ENCODE assay signal across 8 mouse cellular contexts in the genomic region with DNA sequence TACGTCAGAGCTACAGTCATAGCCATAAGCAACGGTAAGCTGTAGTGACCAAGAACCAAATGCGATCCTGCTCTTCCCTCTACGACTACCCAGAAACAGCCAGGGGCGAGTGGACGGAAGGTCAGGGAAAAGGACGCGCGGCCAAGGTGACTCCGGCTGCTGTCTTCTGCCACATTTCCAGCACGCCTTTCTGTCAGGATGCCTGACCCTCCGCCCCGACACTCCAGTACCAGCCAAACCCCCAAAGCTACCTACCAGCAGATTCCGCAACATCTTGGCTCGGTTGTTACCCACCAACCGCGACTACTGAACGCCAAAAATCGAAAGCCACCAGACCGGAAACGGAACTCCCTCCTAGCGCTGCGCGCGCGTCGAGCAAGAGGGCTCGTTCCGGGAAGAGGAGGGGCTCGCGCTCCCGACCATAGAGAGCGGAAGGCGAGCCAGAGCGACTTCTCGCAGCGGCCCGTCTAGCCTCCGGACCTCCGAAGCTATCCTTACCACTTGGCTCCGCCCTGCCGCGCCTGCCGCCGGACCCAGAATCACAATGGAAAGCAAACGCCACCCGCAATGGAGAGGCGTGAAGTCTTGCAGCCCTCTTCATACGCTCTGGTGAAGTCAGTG. TPM values are rescaled to one million over a fixed set of nuclear protein-coding genes. Genes with fewer than 3 reads are reported as not detected.
A peak's percentile ranks its signal among the peaks of the same experiment; 100 is the strongest.
DNase-seq lines count a peak whose midpoint lies in the region; ATAC-seq lines count a peak whose summit lies in the region.

A gene (minus strand): TSS at position 494 of the 621 bp plus-strand sequence.

- H3K4me1 ChIP-seq in hindbrain, embryonic 11.5 days (replicated peaks; ENCODE audit: control insufficient read depth, insufficient read depth, low read length) = no peaks in the 10 kb centered on the region

- no peaks in the 10 kb centered on the region for H3K9me3 ChIP-seq in hindbrain, embryonic 11.5 days (ENCODE audit: control insufficient read depth, low read length)

- peak within 1 kb of the TSS; percentile 67 for H3K4me2 ChIP-seq in hindbrain, embryonic 11.5 days (replicated peaks; ENCODE audit: low read depth, low read length)

- H3K9ac ChIP-seq in hindbrain, embryonic 11.5 days (ENCODE audit: low read depth, low read length) = peak within 1 kb of the TSS; percentile 79

- DNase-seq in Muller cell, postnatal 12 days (ENCODE audit: inconsistent ontology term) = peak; percentile 96
- peak; percentile 96 for DNase-seq in cerebellum, adult 9-11 months
- peak; percentile 91 to 96 for DNase-seq in frontal cortex, adult 2 months (ENCODE audit: extremely low spot score in 1 of 2, low spot score in 1 of 2)
- peak; percentile 96 for DNase-seq in hindbrain, embryonic 11.5 days (ENCODE audit: low spot score)
- DNase-seq in layer of hippocampus, postnatal 10 days (ENCODE audit: low spot score in 2 of 2) = peak; percentile 90 to 93
- peak; percentile 97 for DNase-seq in lung, postnatal 10 days
- peak; percentile 95 for DNase-seq in ovary, postnatal 36 days (ENCODE audit: low spot score)
- peak; percentile 93 for DNase-seq in thymus, postnatal 25 days

- H3K27me3 ChIP-seq in hindbrain, embryonic 11.5 days (ENCODE audit: control insufficient read depth, insufficient read depth, low read length) = no peaks in the 10 kb centered on the region

- H3K27ac ChIP-seq in hindbrain, embryonic 11.5 days (ENCODE audit: low read depth, low read length) = peak within 1 kb of the TSS; percentile 78

- WGBS in hindbrain, embryonic 11.5 days = 0% methylated on average over 46 of the region's 49 CpGs

- ATAC-seq in hindbrain, embryonic 11.5 days (ENCODE audit: low FRiP score) = peak; percentile 100

- H3K4me3 ChIP-seq in hindbrain, embryonic 11.5 days (ENCODE audit: low read depth, low read length) = peak within 1 kb of the TSS; percentile 83

- 0 out of 2 replicates have a peak, but pooled peaks cover 3% of the 10 kb centered on the region for H3K36me3 ChIP-seq in hindbrain, embryonic 11.5 days (ENCODE audit: control insufficient read depth, insufficient read depth, low read length)

RNA-seq across cellular contexts. Expression of the gene that starts here (rescaled TPM):
- 574 and 682 TPM in 2 replicates for polyA plus RNA-seq in frontal cortex, adult 2 months (2012; rRNA removed)
- polyA plus RNA-seq in hindbrain, embryonic 11.5 days (2014; fragmentation: Nextera tagmentation; extraction: Ambion mirVana) = 633 and 662 TPM in 2 replicates
- total RNA-seq in layer of hippocampus, postnatal 10 days (2021) = 100 to 1,000 TPM; 306 to 341 TPM

Comparison
In these comparisons a context has a peak if more than half of its experiments do, and no peak if none do; other contexts are left out.
1. Peak in every context shown above with its lines: DNase-seq, ATAC-seq, H3K4me3 ChIP-seq and H3K27ac ChIP-seq.